Mouse (Mus musculus) heart, postnatal 36 days (tissue): ENCODE data around the gene Mall. TPM values are rescaled to one million over a fixed set of nuclear protein-coding genes. Genes with fewer than 3 reads are reported as not detected.

Source experiments
- DNase-seq, 2 experiments: peaks; one replicate each; pipeline ENCODE4 v3.0.0; 2021 to 2022
- intact Hi-C: fragments of 180-260 bp; cut with DNase I; formaldehyde crosslinking; loops from one replicate; pipeline ENCODE4 v1.15.1; 2025
- total RNA-seq, 2 experiments: library from RNA; stranded (reverse); gene quantifications; 2 replicates each; pipeline ENCODE4 v1.2.3; 2021

Mall gene
- total RNA-seq, 2 experiments from 2014 or later, result 7.0 to 7.1 TPM

DNA sequence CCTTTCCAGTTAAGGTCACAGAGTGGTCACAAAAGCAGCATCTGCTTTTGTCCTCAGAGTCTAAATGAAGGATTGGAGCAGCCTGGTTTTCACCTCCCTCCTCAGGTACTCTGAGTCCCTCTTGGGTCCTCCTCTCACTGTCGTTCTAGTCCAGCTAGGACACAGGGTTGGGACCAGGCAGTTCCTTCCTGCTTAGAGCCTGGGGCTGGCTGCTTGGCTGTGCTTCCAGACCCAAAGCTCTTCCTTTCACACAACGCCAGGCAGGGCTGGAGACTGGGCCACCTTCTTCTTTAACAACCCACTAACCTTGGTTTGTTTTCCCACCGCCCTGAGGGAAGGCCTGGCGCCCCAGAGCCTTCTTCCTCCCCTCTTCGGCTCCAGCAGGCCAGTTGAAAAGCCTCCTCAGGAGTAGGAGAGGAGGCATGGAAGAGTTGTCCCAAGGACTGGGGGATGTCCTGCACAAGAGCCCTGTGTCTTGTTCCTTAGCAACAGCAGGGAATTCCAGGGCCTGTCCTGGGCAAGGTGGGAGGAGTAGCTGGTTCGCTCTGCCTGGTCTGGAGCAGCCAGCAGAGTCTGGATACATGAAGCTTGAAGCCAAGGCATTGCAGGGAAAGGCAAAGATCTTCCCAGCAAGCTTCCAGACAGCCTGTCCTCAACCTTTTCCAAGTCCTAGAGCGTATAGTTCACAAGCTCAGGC is 717 bp upstream of the Mall start:
- intact Hi-C loops, result no loop called here
- DNase-seq, result no peak

DNA sequence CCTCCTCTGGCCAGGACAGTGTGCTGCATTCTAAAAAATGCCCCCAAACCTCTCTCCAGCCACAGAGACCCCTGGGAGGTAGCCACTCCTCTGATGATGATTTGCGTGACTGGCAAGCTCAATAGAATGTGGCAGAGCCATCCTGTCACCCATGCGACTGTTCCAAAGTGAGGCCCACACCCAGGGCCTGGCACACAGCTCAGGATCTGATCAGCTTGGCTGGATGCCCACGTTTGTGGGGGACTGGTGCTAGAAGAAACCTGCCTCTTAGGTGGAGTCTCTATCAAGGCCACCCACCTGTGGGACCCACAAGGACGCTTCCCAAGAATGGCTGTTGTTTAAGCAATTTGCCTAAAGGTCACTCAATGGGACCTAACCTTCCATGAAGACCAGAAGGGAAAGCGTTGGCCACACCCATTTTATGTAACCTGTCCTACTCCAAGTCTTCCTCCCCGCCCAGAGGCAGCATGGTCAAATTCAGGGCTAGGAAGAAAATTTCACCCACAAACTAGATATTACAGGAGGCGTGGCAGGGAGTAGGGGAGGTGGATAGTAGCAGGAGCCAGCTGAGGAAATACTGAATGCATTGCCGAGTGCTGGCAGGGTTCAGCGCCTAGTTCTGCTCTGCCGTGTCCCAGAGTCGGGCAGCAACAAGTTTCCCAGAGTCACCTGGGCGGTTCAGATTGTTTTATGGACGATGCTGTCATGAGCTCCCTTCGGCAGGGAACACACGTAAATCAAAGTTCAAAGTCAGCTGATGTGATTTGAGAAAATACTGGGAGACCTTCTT is 876 bp downstream of the Mall start:
- intact Hi-C loops, result no loop called here
- peak; percentile 34 to 43 for DNase-seq

DNA sequence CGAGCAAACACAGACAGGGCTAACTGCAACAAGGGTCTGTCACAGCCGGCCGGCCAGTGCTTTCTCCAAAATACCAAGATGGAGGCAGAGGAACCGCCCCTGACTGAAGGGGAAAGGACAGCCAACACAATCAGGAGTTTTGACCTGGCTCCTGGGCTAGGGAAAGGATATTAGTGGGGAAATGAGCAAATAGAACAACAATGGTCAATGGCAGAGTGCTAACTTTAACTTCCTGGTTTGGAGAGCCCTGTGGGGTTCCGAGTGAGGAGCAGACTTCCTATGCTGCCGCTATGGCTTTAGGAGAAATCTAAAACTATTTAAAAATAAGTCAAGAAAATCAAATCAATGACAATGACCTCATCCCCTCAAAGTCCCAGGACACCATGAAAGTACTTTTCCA is 1.6 kb downstream of the Mall start:
- intact Hi-C loops, result no loop called here
- peak in 1 of 2 experiments; percentile 22 for DNase-seq

GRCm38 (mm10) chr2:127723193-127723592 is 6.5 kb downstream of the Mall start:
- DNase-seq, result no peak
- intact Hi-C loops, result no loop called here

DNA sequence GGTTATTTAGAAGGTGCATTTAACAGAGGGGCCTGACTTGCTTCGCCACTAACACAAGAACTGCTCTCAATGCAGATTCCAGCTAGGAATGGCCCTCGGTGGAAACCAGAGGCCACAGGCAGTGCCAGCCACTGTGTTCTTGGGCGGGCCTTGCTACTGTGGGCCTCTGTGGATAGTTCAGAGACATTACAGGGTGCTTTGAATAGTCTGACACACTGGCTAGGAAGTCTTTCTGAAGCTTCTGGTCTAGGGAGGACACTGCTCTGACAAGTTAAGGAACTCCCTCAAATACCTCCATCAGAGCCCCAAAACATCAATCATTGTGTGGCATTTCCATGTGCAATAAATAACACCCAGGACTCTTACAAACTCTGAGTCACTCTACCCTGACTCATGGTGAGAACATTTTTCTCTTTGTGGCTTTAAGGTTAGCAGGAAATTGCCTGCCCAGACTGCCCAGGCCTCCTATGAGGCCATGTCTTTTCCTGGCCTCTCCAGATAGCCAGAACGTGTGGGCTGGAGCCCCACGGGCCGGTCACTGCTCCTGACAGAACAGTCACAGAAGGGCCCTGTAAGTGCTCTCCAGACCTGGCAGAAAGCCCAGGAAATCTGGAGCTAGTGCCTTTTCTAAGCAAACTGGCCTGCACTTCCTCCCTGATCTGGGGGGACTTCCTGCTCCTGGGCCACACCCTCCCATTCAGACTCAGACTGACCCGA is 7.4 kb downstream of the Mall start:
- intact Hi-C loops, result no loop called here
- DNase-seq, result peak; percentile 76 to 79

DNA sequence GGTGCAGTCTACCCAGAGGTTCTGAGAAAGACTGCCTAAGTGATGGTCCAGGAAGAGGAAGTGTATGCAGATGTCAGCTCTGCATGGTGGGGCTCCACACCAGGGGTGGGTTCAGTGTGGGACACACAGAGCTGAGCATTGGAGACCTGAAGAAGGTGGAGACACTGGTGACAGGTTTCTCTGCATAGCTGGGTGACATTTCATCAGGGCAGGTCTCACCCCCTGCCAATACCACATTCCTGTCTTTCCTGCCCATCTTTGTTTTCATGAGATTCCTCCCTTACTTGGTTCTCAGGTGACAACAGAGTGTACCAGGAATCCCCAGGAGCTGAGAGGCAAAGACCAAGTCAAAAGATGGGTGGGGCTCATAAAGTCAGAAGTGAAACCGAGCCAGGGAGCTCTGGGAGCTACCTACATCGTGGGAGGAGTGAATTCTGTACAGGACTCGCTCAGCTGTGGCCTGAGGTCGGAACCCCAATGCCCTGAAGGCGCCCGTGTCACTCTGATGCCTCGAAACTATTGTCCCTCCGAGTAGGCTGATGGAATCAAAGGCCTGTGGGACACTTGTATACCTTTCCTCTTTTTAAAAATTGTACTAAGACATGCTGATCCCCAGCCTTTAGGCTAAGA is 10.8 kb downstream of the Mall start:
- intact Hi-C loops, result no loop called here
- no peak for DNase-seq

- intact Hi-C loops, result no loop called here
Measured at GRCm38 (mm10) chr2:127714726-127715125, 15.0 kb downstream of the Mall start.

DNA sequence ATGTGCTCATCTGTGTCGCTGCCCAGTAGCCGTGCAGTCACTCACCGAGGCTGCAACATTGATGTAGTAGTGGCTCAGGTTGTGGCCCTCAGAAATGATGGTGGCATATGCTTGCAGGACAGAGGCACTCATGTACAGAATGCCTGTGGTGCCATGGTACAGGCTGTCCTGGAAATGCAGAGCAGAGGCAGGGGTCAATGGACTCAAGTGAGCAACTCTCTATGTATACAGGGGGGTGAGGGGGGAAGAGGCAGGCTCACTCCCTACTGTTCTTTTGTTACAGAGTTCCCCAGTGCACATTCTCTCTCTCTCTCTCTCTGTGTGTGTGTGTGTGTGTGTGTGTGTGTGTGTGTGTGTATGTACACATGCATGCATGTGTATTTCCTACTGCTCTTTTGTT is 20.9 kb downstream of the Mall start:
- intact Hi-C loops, result no loop called here
- DNase-seq, result no peak

More at GRCm38 (mm10) chr2:127714726-127715125, 15.0 kb downstream of the Mall start:
- DNase-seq, result no peak

- DNase-seq, result no peak
- intact Hi-C loops, result no loop called here
Measured at GRCm38 (mm10) chr2:127708060-127708459, 21.7 kb downstream of the Mall start.

GRCm38 (mm10) chr2:127705267-127705666 is 24.5 kb downstream of the Mall start:
- DNase-seq, result no peak
- intact Hi-C loops, result no loop called here

DNA sequence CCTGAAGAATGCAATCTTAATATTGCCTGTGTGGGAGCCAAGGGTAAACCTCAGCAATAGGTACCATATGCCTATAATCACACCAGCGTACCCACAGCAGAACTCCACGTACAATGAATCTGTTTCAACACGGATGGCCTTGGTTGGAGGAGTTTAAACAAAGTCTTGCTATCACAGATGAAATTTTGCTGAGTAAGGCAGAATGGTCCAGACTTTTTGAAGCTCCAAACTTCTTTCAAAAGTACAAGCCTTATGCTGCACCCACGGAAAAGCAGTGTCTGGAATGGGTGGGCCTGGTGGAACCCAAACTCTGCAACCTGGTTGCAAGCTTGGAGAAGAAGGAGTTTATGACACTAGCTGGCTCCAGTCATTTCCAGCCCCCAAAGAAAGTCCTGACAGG is 40.5 kb downstream of the Mall start:
- no peak for DNase-seq
- intact Hi-C loops, result no loop called here

GRCm38 (mm10) chr2:127683687-127684331 is 45.9 kb downstream of the Mall start:
- DNase-seq, result peak; percentile 17 to 34
- intact Hi-C loops, result loop anchor here (5.0 kb wide), 2 partner anchors 73 to 77 kb away; no protein-coding TSS in a partner anchor

DNA sequence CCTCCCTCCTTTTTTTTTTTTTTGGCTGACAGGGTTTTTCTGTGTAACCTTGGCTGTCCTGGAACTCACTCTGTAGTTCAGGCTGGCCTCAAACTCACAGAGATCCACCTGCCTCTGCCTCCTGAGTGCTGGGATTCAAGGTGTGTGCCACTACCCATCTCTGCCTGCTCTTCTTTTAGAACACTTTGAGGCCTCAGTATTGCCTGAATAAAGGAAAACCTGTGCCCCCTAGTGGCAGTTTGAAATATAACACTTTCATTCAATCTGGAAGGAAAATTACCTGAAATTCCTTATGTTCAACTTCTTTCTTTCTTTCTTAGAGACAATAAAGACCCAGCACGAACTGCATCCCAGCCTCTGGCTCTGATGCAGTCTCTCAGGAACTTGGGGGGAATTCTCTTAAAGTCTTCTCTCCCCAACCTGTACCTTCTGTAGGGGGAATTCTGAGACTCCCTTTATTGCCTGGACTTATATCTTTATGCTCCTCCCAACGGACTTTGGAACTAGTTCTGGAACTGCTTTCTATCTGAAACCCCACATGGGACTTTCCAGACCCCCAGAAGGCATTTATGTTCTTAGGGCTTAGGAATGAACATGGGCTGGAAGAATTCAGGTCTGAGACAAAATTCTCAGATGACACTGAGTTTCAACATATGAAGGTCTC is 61.8 kb downstream of the Mall start:
- DNase-seq, result peak in 1 of 2 experiments; percentile 13
- intact Hi-C loops, result loop anchor here (1.0 to 5.0 kb wide), 2 partner anchors 60 to 161 kb away; no protein-coding TSS in a partner anchor

GRCm38 (mm10) chr2:127667015-127667414 is 62.7 kb downstream of the Mall start:
- DNase-seq, result no peak
- intact Hi-C loops, result loop anchor here (5.0 kb wide), 1 partner anchor 160 kb away; no protein-coding TSS in a partner anchor

DNA sequence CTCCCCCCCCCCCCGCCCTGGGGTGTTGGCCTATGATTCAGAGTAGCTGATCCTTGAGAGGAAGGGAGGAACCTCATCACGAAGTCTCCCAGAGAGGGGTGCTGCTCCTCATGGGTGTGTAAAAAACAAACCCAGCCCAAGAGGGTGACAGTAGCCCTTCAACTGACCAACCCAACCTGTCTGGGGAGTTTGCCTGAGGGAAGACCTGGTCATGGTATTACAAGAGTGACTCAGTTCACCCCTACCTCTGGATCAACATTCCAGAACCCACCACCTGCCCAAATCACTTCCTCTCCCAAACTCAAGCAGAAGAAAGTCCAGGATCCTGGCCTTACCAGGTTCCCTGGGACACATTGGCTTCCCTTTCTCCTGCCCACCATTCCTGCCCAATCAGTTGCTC is 67.0 kb downstream of the Mall start:
- intact Hi-C loops, result no loop called here
- no peak for DNase-seq

DNA sequence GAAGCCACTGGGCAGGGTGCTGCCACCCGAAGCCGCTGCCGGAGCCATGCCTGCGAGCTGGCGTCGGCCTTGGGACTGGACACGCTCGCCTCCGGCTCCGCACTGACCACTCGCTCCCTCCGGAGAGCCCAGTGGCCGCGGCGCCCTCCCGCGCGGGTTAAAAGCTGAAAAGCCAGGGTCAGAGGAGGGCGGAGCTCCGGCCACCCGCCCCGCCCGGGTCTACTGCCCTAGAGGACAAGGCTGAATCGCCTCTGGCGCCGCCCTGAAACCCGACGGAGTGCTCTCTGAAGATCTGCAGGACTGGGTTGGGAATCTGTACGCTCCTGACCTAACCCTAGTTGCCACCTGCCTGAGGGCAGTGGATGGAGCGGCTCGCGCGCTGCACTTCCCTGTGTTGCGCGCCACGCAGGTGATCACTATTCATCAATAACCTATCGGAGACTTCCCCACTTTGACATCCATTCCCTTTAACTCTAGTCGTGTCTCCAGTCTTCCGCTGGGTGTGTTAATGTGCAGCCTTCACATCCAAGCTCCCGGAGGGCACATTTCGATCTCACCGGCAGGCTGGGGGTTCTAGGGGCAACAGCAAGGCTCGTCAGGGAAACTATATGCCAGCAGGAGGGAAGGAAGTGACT is 73.5 kb downstream of the Mall start, which contains the start of gene Mal:
TSS of gene Mal (minus strand) at position 610 of the 635 bp plus-strand sequence.
- peak; percentile 28 to 44 for DNase-seq
- intact Hi-C loops, result no loop called here

DNA sequence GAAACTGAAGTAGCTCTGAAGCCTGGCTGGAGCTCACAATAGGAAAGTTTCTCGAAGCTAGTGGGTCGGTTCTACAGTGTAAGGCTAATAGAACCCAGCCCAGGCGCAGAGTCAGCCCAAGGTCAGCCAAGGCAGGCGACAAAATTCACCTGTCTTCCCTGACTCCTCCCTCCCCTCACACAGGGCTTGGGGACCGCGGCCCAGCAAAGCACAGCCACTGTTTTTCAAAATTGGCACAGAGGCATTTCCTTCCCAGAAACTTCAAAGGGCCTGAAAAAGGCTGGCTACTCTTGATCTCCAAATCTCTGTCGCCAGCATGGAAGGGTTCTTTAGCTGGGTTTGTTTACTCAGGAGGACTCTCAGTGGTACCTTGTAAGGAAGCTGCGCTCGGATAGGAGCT is 74.3 kb downstream of the Mall start:
- no peak for DNase-seq

GRCm38 (mm10) chr2:127654786-127655185 is 74.9 kb downstream of the Mall start:
- no peak for DNase-seq
- intact Hi-C loops, result no loop called here

More for the DNA sequence above, 74.3 kb downstream of the Mall start:
- intact Hi-C loops, result no loop called here
